ENCODE assay signal across 33 mouse cellular contexts in genomic region chr16:34653023-34653422, GRCm38 (mm10). TPM values are rescaled to one million over a fixed set of nuclear protein-coding genes. Genes with fewer than 3 reads are reported as not detected.
DNase-seq lines count a peak whose midpoint lies in the region; ATAC-seq and TF ChIP-seq lines count a peak whose summit lies in the region.
"Had no signal": no experiment of that assay in that cellular context is flagged by ENCODE, and none has a peak within 500 bp of the region (broad histone marks: within the 10 kb centered on the region; RNA-seq: fewer than 3 reads in every experiment).

No protein-coding gene starts in this region.

- ATAC-seq in frontal cortex, adult (ENCODE audit: low TSS enrichment), result peak; percentile 83
- ATAC-seq: activated CD4-positive, CD25-positive, alpha-beta regulatory T cell, adult 4 months; CD4-positive, CD25-positive, alpha-beta regulatory T cell, adult 4 months; forebrain, embryonic 15.5 days; forebrain, postnatal 0 days; Patski had no signal

- intact Hi-C loops in left cerebral cortex, adult 2 months (cut with DNase I), result no loop called here
- intact Hi-C loops in left cerebral cortex, postnatal 10 days (cut with DNase I), result no loop called here

- no peak for TF ChIP-seq POLR2A in testis, adult 2 months (IDR thresholded peaks at IDR 0.05; ENCODE audit: control insufficient read depth, low read depth, low read length)

- no peak overlapping the region for H3K4me3 ChIP-seq in left cerebral cortex, adult 2 months
- H3K4me3 ChIP-seq in testis, adult 2 months (ENCODE audit: control insufficient read depth, low read depth, low read length), result peak overlapping the region; percentile 76
- H3K4me3 ChIP-seq: embryonic facial prominence, embryonic 13.5 days; embryonic facial prominence, embryonic 15.5 days; erythroblast, embryonic 14.5 days; forebrain, embryonic 10.5 days; forebrain, embryonic 12.5 days; forebrain, embryonic 15.5 days had no signal

- peak overlapping the region; percentile 3; the same call in 1 of the 2 replicates for H3K27ac ChIP-seq in left cerebral cortex, adult 2 months
- H3K27ac ChIP-seq in testis, adult 2 months (ENCODE audit: control insufficient read depth, insufficient read depth, low read depth, low read length), result no peak overlapping the region
- H3K27ac ChIP-seq: embryonic facial prominence, embryonic 13.5 days; embryonic facial prominence, embryonic 15.5 days; forebrain, embryonic 10.5 days; forebrain, embryonic 12.5 days; forebrain, embryonic 15.5 days had no signal

- H3K27me3 ChIP-seq in testis, adult 2 months (ENCODE audit: control insufficient read depth, insufficient read depth, low read length), result no peaks in the 10 kb centered on the region
- H3K27me3 ChIP-seq: embryonic facial prominence, embryonic 15.5 days; forebrain, embryonic 12.5 days; forebrain, embryonic 15.5 days had no signal

- TF ChIP-seq CTCF in left cerebral cortex, adult 2 months (IDR thresholded peaks at IDR 0.05), result no peak
- TF ChIP-seq CTCF in testis, adult 2 months (IDR thresholded peaks at IDR 0.05; ENCODE audit: control insufficient read depth, insufficient read depth, insufficient replicate concordance, low read depth, low read length), result no peak

- DNase-seq in frontal cortex, postnatal 25 days (ENCODE audit: low spot score in 2 of 2), result no peak
- no peak for DNase-seq in left cerebral cortex, adult 2 months (ENCODE audit: extremely low spot score in 1 of 2, low spot score in 2 of 2)
- DNase-seq in left cerebral cortex, postnatal 10 days (ENCODE audit: extremely low spot score in 1 of 2, low spot score in 2 of 2), result no peak
- DNase-seq in testis, postnatal 14 days (ENCODE audit: low spot score), result no peak
- DNase-seq: adrenal gland, adult 8-10 months; adrenal gland, postnatal 14 days; adrenal gland, postnatal 36 days; B cell, adult 2 months; cerebellum, adult 11 months; cerebellum, adult 18-20 months; cerebellum, adult 8-10 months; cerebellum, adult 9-11 months; cerebellum, postnatal 14 days; cerebellum, postnatal 36 days; embryo, embryonic 11 days; forebrain, postnatal 0 days had no signal

- H3K36me3 ChIP-seq in testis, adult 2 months (ENCODE audit: control insufficient read depth, insufficient read depth, low read length), result no peaks in the 10 kb centered on the region
- H3K36me3 ChIP-seq: embryonic facial prominence, embryonic 13.5 days; embryonic facial prominence, embryonic 15.5 days; forebrain, embryonic 10.5 days; forebrain, embryonic 12.5 days; forebrain, embryonic 15.5 days; G1E had no signal

- peaks cover 3% of the 10 kb centered on the region for H3K4me1 ChIP-seq in testis, adult 2 months (ENCODE audit: control insufficient read depth, insufficient read depth, low read length)
- H3K4me1 ChIP-seq: embryonic facial prominence, embryonic 13.5 days had no signal

RNA-seq across cellular contexts. Expression of gene Ropn1, which starts 3.3 kb away (rescaled TPM):
- not detected for total RNA-seq in left cerebral cortex, adult 2 months (2021)
- under 1 TPM in 1 of 2 experiments, not detected in 1; 0.41 TPM for total RNA-seq in left cerebral cortex, postnatal 10 days (2021)
- 933 and 973 TPM in 2 replicates for polyA plus RNA-seq in testis, adult 2 months (2012; rRNA removed)
- total RNA-seq: adrenal gland, adult 18-20 months; adrenal gland, adult 8-10 months; adrenal gland, postnatal 14 days; adrenal gland, postnatal 36 days; CH12.LX; common myeloid progenitor, adult 5-6 weeks; forebrain, postnatal 0 days; G1E had no signal
- polyA plus RNA-seq: activated CD4-positive, CD25-positive, alpha-beta regulatory T cell, adult 4 months; brain, embryonic 14.5 days; CD4-positive, CD25-positive, alpha-beta regulatory T cell, adult 4 months; embryonic facial prominence, embryonic 11.5 days; embryonic facial prominence, embryonic 13.5 days; embryonic facial prominence, embryonic 15.5 days; erythroblast, embryonic 14.5 days; forebrain, embryonic 10.5 days; forebrain, embryonic 12.5 days; forebrain, embryonic 15.5 days; forebrain, postnatal 0 days; G1E; Patski had no signal

RNA-seq across cellular contexts. Expression of gene Ccdc14, which starts 37.4 kb away (rescaled TPM):
- total RNA-seq in left cerebral cortex, adult 2 months (2021), result 1 to 10 TPM; 2.1 to 3.4 TPM
- 1 to 10 TPM; 3.3 to 3.7 TPM for total RNA-seq in left cerebral cortex, postnatal 10 days (2021)
- 7.8 and 8.7 TPM in 2 replicates for polyA plus RNA-seq in testis, adult 2 months (2012; rRNA removed)
